Mouse (Mus musculus) small intestine, adult 2 months (tissue): ENCODE measurements at regions not wholly inside any gene's neighbourhood (a gene's known extent, or its start where the extent isn't known, plus 50 kb on each side); places are given as distances from the start of the nearest gene placed in this dataset.

ENCODE experiments used
- CTCF ChIP-seq: fragments of 200-500 bp; IDR thresholded peaks from 2 replicates; pipeline ENCODE4 v1.5.1; 2012; ENCODE audit warnings: low read depth, mild to moderate bottlenecking, control low read depth, inconsistent platforms, low read length, moderate library complexity, mixed read lengths; ENCODE audit not compliant: insufficient replicate concordance, insufficient read length; ENCODE audit errors: extremely low read depth
- POLR2A ChIP-seq: fragments of 200-500 bp; IDR thresholded peaks from 2 replicates; pipeline ENCODE4 v1.6.1; 2012; ENCODE audit warnings: low read depth, mild to moderate bottlenecking, control low read depth, inconsistent platforms, low read length, moderate library complexity

DNA sequence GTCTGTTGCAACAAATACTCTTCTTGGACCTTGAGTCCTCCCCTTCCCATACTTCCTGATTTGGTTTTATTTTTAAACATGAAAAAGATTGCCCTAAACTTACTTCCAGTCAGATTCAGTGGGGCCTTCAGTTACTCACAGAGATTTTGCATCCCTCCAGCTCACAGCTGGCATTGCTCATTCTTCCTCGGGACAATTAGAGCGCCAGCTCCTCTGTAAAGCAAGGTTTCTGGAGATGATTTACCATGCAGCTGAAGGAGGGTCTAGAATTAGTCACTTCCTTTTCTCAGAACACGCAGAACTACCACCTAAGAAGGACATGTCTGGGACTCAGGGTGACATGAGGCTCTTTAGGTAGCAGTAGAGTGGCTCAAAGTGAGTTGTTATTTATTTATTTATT lies 79.4 kb upstream of the Npy start:
- TF ChIP-seq POLR2A (no peak), CTCF (no peak)
